Mouse (Mus musculus): ENCODE measurements around the gene Tst.

- TF ChIP-seq POLR2A (IDR thresholded peaks at IDR 0.05; ENCODE audit: control insufficient read depth, low read depth, low read length) (no peak), CTCF (IDR thresholded peaks at IDR 0.05; ENCODE audit: control insufficient read depth, insufficient read depth, insufficient replicate concordance, low read depth, low read length) (no peak)
These were observed 23.4 kb upstream of the Tst start for GRCm38 (mm10) chr15:78429139-78429459.
